Mouse (Mus musculus) kidney, embryonic 16.5 days (tissue): ENCODE results near the gene Siae. TPM values are rescaled to one million over a fixed set of nuclear protein-coding genes. Genes with fewer than 3 reads are reported as not detected.
A peak's percentile ranks its signal among the peaks of the same experiment; 100 is the strongest.

Experiments used
- ATAC-seq: fragments of 200-750 bp; cut with Nextera tagmentation; 2 replicates; pipeline ENCODE4 v1.8.0; 2017; ENCODE audit warnings: moderate TSS enrichment; ENCODE audit not compliant: low FRiP score, low TSS enrichment
- H3K27ac ChIP-seq: fragments of 300-500 bp; sonication (generic); 2 replicates; pipeline ENCODE4 v1.5.1; 2014; ENCODE audit warnings: low read length
- H3K27me3 ChIP-seq: fragments of 300-500 bp; sonication (generic); 2 replicates; pipeline ENCODE4 v1.6.1; 2014; ENCODE audit warnings: low read length, control low read depth, mixed read lengths; ENCODE audit not compliant: insufficient read depth
- H3K36me3 ChIP-seq: fragments of 300-500 bp; sonication (generic); 2 replicates; pipeline ENCODE4 v1.6.1; 2014; ENCODE audit warnings: low read length, control low read depth, mixed read lengths; ENCODE audit not compliant: insufficient read depth
- H3K4me1 ChIP-seq: fragments of 300-500 bp; sonication (generic); 2 replicates; pipeline ENCODE4 v1.6.1; 2014; ENCODE audit warnings: low read length, control low read depth, mixed read lengths; ENCODE audit not compliant: insufficient read depth
- H3K4me2 ChIP-seq: fragments of 300-500 bp; sonication (generic); replicated peaks from 2 replicates; pipeline ENCODE4 v1.6.1; 2014; ENCODE audit warnings: low read depth, low read length
- H3K4me3 ChIP-seq: fragments of 300-500 bp; sonication (generic); 2 replicates; pipeline ENCODE4 v1.5.1; 2014; ENCODE audit warnings: mild to moderate bottlenecking, low read length
- H3K9ac ChIP-seq: fragments of 300-500 bp; sonication (generic); replicated peaks from 2 replicates; pipeline ENCODE4 v1.6.1; 2014; ENCODE audit warnings: low read length
- H3K9me3 ChIP-seq: fragments of 300-500 bp; sonication (generic); 2 replicates; pipeline ENCODE4 v1.6.1; 2016; ENCODE audit warnings: low read length, control low read depth
- WGBS: fragments of 180-500 bp; shearing (Covaris S2); extraction: QIAGEN DNeasy Blood & Tissue Kit; methylation state at CpG from one replicate; pipeline ENCODE4 v1.1.7; 2014; 5-methylcytosine and 5-hydroxymethylcytosine counted together
- polyA plus RNA-seq: library from polyadenylated mRNA; unstranded; fragments of >200 nt; fragmentation: Nextera tagmentation; extraction: Ambion mirVana; gene quantifications from 2 replicates; pipeline ENCODE4 v1.2.1, GENCODE M21; 2015

Gene Siae
- polyA plus RNA-seq, 1 experiment from 2014 or later, result 13.6 TPM

DNA sequence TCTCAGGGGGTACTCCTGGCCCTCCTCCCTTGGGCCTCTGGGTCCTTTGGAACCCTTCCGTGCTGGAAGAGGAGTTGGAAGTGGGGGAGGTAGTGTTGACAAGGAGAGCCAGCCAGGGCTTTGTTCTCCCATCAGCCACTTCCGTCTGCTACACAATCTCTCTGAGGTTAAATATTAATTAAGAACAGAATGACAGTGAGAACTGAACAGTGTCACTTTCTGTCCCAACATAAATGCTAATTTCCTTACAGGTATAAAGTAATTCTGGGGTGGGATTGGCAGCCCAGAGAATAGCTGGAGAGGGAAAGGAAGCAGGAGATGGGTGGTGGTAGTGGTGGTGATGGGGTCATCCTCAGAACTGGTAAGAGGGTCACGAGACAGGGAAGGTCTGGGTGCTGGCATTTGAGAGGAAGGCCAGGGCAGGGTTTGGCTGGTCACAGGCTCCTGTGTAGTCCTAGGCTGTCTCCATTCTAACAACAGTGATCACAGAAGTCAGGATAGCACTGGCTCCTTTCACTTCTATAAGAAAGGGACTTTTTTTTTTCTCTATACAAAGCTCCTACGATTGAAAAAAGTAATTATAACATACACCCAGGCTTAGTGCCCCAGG is 13.2 kb downstream of the Siae start:
- ATAC-seq, result peak; percentile 58
- 29% methylated on average over 4 of the region's 4 CpGs for WGBS
- Histone ChIP-seq H3K27me3 (0 out of 2 replicates have a peak, but pooled peaks cover 3% of the 10 kb centered on the region), H3K27ac (peak overlapping the region; percentile 17; the same call in 1 of the 2 replicates), H3K4me2 (peak overlapping the region; percentile 48), H3K4me1 (peaks cover 24% of the 10 kb centered on the region), H3K4me3 (no peak overlapping the region), H3K9ac (peak overlapping the region; percentile 52; the same call in 1 of the 2 replicates), H3K36me3 (no peaks in the 10 kb centered on the region), H3K9me3 (no peaks in the 10 kb centered on the region)

DNA sequence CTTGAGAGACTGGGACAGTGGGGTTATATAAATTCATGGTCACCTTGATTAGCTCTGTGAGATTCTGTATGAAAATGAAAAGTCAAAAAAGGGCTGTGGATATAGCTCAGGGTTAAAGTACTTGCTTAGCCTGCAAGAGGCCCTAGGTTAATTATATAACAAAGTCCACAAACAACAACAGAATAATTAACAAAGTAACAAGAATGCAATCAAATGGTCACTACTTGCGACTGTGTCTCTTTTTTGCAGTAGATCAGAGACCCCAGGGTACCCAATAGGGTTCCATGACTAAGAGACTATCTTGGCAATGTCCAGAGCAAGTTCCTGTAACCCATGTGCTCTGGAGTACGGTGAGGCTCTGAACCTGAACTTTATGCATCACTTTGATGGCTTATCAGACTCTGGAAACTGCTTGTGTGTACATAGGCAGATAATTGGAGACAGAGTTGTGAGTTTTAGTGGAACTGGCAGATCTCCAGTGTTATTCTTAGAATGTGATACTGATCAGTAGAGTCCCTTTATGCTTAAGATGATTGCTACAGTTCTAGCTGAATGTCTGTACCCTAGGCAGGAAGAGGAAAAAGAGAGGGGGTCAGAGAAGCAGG is 13.8 kb downstream of the Siae start:
- ATAC-seq, result no peak
- H3K27ac ChIP-seq, result no peak overlapping the region

DNA sequence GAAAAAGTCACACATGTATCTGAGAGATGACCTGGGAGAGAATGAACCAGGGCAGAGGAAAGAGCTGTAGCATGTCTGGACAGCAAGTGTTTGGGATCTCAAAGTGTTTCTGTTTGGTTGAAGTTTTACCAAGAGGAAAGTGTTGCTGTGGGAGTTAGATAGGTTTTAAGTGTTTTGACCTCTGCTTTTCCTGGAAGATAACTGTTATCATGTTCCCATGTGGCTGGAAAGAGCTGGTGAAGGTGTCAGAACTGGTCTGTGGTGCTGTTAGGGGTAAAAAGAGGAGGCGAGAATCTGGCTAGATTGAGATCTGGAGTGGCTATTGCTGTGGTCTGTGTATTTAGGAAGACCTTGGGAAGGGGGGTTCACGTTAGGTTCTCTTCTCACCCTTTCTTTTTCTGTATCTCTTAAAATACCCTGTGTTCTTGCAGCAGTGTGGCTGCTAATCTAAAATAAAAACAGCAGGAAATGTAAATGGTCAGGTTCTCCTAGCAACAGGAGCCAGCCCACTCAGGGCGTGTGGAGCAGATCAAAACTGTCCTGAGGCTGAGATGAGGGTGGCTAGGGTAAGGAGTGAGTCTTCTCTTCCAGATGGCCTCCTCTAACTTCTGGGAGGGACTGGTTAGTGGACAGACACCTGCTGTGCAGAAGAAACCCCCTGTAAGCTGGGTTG is 16.8 kb downstream of the Siae start:
- Histone ChIP-seq H3K4me2 (no peak overlapping the region), H3K36me3 (no peaks in the 10 kb centered on the region), H3K9ac (no peak overlapping the region), H3K4me3 (no peak overlapping the region), H3K9me3 (no peaks in the 10 kb centered on the region), H3K27me3 (0 out of 2 replicates have a peak, but pooled peaks cover 3% of the 10 kb centered on the region), H3K27ac (no peak overlapping the region), H3K4me1 (peaks cover 24% of the 10 kb centered on the region)
- 65% methylated on average over 3 of the region's 3 CpGs for WGBS
- ATAC-seq, result no peak

More for the DNA sequence above, 13.8 kb downstream of the Siae start:
- WGBS, result 44% methylated on average over 2 of the region's 2 CpGs
- no peaks in the 10 kb centered on the region for H3K36me3 ChIP-seq
- no peak overlapping the region for H3K4me2 ChIP-seq
- H3K9ac ChIP-seq, result no peak overlapping the region
- H3K4me1 ChIP-seq, result peaks cover 24% of the 10 kb centered on the region
- no peak overlapping the region for H3K4me3 ChIP-seq
- H3K27me3 ChIP-seq, result 0 out of 2 replicates have a peak, but pooled peaks cover 3% of the 10 kb centered on the region
- H3K9me3 ChIP-seq, result no peaks in the 10 kb centered on the region

DNA sequence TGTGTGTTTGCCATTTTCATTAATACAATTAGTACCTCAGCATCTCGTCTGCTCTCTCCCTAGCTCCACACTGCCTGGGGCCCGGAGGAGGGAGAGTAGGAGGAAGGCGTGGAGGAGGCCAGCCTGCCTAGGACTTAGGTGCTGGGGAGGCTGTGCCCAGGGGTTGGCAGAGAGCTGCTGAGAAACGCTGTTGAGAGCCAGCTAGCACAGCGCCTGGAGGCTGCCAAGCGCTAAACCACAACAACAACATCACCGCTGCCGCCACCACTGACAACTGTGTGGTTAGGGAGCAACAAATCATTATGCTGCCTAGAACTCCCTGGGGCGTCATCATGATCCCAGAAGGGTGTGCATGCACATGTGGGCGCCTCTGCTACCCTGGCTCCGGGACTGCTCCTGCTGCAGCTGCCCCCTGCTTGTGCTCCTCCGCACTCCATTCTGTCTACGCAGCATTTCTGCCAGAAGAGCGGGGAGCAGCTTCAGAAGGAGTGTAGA is 21.0 kb downstream of the Siae start:
- H3K9ac ChIP-seq, result no peak overlapping the region
- H3K36me3 ChIP-seq, result no peaks in the 10 kb centered on the region
- no peaks in the 10 kb centered on the region for H3K9me3 ChIP-seq
- H3K27me3 ChIP-seq, result 0 out of 2 replicates have a peak, but pooled peaks cover 3% of the 10 kb centered on the region
- no peak overlapping the region for H3K27ac ChIP-seq
- WGBS, result 26% methylated on average over 14 of the region's 14 CpGs
- H3K4me1 ChIP-seq, result no peaks in the 10 kb centered on the region
- peak overlapping the region; percentile 20; the same call in 1 of the 2 replicates for H3K4me2 ChIP-seq
- peak; percentile 70; the same call in 1 of the 2 replicates for ATAC-seq
- H3K4me3 ChIP-seq, result no peak overlapping the region

DNA sequence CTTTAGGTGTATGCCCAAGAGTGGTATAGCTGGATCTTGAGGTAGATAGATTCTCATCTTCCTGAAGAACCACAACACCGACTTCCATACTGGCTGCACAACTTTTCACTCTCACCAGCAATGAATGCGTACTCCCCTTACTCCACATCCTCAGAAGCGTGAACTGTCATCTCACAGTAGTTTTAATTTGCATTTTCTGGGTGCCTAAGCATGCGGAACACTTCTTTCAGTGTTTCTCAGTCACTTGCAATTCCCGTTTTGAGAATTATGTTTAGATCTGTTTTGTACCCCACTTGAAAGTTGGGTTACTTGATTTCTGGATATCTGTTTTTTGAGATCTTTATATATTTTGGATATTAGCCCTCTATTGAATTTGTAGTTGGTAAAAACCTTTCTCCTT is 28.1 kb downstream of the Siae start:
- no peak overlapping the region for H3K4me2 ChIP-seq
- ATAC-seq, result no peak
- no peaks in the 10 kb centered on the region for H3K4me1 ChIP-seq
- no peaks in the 10 kb centered on the region for H3K36me3 ChIP-seq
- no peak overlapping the region for H3K9ac ChIP-seq
- no peak overlapping the region for H3K27ac ChIP-seq
- H3K4me3 ChIP-seq, result no peak overlapping the region
- WGBS, result 78% methylated on average over 5 of the region's 5 CpGs
- H3K9me3 ChIP-seq, result no peaks in the 10 kb centered on the region
- no peaks in the 10 kb centered on the region for H3K27me3 ChIP-seq

DNA sequence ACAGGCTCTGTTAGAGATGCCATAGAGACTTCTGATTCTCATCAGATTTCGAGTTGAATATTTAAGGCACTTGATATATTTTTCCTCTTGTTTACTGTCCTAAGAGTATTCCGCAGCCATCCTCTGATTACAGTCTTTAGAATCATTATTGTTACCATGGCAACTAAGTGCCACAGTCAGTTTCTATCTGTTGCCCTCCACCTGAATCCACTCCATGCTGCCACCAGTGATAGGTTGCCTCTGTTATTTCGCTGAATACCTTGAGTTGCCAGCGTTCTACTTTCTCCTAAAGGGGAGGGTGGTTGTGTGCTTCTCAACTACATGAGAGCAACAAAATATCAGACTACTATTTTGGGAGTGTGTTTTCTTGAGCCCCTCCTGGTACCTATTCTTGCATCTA is 31.2 kb downstream of the Siae start:
- no peak for ATAC-seq
- Histone ChIP-seq H3K4me2 (no peak overlapping the region), H3K4me3 (no peak overlapping the region), H3K4me1 (no peaks in the 10 kb centered on the region), H3K9me3 (no peaks in the 10 kb centered on the region), H3K9ac (no peak overlapping the region), H3K36me3 (no peaks in the 10 kb centered on the region), H3K27me3 (no peaks in the 10 kb centered on the region), H3K27ac (no peak overlapping the region)
- 77% methylated on average over 4 of the region's 4 CpGs for WGBS

DNA sequence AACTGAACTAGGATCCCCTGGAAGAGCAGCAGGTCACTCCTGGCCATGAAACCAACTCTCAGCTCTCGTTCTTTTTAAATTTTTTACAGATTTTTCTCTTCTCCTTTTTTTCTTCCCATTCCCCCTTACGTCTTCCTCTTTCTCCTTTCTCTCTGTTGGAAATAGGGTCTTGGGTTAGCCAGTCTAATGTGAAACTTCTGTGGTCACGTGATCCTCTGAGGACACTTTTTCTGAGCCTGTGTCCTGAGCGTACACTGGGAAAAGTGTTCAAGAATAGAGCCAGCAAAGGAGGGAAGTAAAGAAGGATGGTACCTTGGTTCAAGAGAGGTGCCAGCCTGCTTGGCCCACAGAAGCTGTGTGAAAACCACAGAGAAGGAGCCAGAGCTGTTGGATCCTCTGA is 34.9 kb downstream of the Siae start:
- Histone ChIP-seq H3K4me1 (no peaks in the 10 kb centered on the region), H3K4me3 (no peak overlapping the region), H3K36me3 (no peaks in the 10 kb centered on the region), H3K4me2 (no peak overlapping the region), H3K9me3 (no peaks in the 10 kb centered on the region), H3K27ac (no peak overlapping the region), H3K9ac (no peak overlapping the region), H3K27me3 (no peaks in the 10 kb centered on the region)
- 82% methylated on average over 4 of the region's 4 CpGs for WGBS
- no peak for ATAC-seq

DNA sequence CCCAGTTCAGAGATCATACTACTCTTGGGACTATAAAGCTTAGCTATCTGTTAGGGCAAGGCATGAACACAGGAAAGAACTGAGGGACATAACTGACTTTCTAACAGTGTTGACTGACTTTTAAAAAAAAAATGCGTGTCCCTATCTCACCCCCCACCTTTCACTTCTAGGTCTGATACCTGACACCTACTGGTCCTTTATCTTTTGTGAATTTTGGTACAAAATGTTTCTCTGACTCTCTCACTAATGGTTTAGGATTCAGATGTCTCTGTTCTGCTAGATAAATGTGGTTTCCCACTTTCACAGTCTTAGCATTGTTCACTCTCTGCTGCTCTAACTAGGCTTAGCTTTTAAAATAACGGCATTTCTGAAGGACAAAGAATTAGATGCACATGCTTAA is 36.5 kb downstream of the Siae start:
- no peak for ATAC-seq
- H3K4me1 ChIP-seq, result no peaks in the 10 kb centered on the region
- no peaks in the 10 kb centered on the region for H3K9me3 ChIP-seq
- 83% methylated on average over 2 of the region's 2 CpGs for WGBS
- no peak overlapping the region for H3K27ac ChIP-seq
- H3K36me3 ChIP-seq, result no peaks in the 10 kb centered on the region
- H3K27me3 ChIP-seq, result no peaks in the 10 kb centered on the region
- no peak overlapping the region for H3K9ac ChIP-seq
- no peak overlapping the region for H3K4me3 ChIP-seq
- no peak overlapping the region for H3K4me2 ChIP-seq

DNA sequence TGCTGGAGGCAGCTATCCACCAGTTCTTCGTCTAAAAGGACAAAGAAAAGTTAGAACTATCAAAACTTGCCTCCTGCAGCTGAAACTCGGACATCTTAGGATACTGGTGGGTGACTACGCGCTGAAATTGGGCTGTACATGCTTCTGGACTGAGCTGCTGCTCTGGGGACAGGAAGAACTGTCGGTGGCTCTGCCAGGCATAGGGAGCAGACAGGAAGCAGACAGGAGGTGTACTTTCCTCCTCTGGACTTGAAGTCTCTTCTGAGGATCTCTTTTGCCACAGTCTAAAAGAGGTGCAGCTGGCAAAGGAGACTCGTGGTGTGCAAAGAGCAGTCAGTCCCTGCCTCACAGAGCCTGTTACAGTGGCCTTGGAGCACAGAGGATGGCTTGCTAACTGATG is 37.1 kb downstream of the Siae start:
- 56% methylated on average over 6 of the region's 6 CpGs for WGBS
- Histone ChIP-seq H3K27ac (no peak overlapping the region), H3K9me3 (no peaks in the 10 kb centered on the region), H3K27me3 (no peaks in the 10 kb centered on the region), H3K9ac (no peak overlapping the region), H3K4me1 (no peaks in the 10 kb centered on the region), H3K4me3 (no peak overlapping the region), H3K4me2 (no peak overlapping the region), H3K36me3 (no peaks in the 10 kb centered on the region)
- ATAC-seq, result no peak

DNA sequence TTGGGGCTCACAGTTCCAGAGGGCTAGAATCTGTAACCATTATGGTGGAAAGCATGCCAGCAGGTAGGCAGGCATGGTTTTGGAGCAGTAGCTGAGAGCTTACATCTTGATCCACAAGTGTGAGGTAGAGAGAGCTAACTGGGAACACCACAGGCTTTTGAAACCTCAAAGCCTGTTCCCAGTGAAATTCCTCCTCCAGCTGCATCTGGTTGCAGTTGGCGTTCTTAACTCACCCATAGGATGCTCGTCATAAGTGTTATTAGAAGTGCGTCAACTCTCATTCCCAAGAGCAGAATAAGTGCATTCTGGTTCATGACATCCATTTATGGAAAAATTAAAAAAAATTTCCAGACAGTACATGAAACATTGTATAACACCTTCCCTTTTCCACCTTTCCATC is 38.2 kb downstream of the Siae start:
- Histone ChIP-seq H3K27ac (no peak overlapping the region), H3K9ac (no peak overlapping the region), H3K9me3 (no peaks in the 10 kb centered on the region), H3K4me2 (no peak overlapping the region), H3K4me3 (no peak overlapping the region), H3K4me1 (no peaks in the 10 kb centered on the region), H3K27me3 (no peaks in the 10 kb centered on the region), H3K36me3 (no peaks in the 10 kb centered on the region)
- 87% methylated on average over 3 of the region's 3 CpGs for WGBS
- ATAC-seq, result no peak
